Mouse (Mus musculus) cortical plate, adult 2 months (tissue): ENCODE measurements around the gene Kptn.

Experiments used
- CTCF ChIP-seq: fragments of 200-500 bp; IDR thresholded peaks from 2 replicates; pipeline ENCODE4 v1.5.1; 2011; ENCODE audit warnings: mild to moderate bottlenecking, control low read depth, low read length; ENCODE audit not compliant: insufficient read depth; ENCODE audit errors: extremely low read depth
- POLR2A ChIP-seq: fragments of 200-500 bp; IDR thresholded peaks from 2 replicates; pipeline ENCODE4 v1.6.1; 2011; ENCODE audit warnings: mild to moderate bottlenecking, low read length, control low read depth; ENCODE audit not compliant: insufficient read depth; ENCODE audit errors: extremely low read depth

DNA sequence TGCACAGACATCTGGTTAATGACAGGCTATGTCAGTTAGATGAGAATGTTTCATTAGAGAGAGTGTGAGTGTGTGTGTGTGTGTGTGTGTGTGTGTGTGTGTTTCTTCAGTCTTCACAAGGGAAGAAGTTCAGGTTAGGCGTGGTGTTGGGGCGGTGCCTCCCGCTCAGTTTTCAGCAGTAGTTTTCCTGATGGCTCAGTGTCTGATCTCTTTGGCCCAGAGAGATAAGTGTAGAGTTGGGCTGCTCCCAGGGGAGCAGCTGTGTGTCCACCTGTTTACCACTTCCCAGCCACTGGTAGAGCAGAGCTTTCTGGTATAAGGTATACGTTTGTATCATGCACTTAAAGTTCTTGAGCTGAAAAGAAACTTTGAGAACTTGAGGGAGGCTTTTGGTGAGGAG lies 19.8 kb upstream of the Kptn start:
- TF ChIP-seq CTCF (no peak), POLR2A (no peak)
